Mouse (Mus musculus) thymus, adult 18-20 months (tissue): ENCODE data around the gene Btg2.

ENCODE experiments used
- DNase-seq, 2 experiments: peaks; one replicate each; pipeline ENCODE4 v3.0.0; 2022; ENCODE audit warnings: mixed read lengths in 2 of 2

Gene Btg2

GRCm38 (mm10) chr1:134055666-134056245, 23.2 kb downstream of the Btg2 start:
- DNase-seq: no peak

- DNase-seq: no peak
Measured at GRCm38 (mm10) chr1:134055058-134055457, 23.9 kb downstream of the Btg2 start.

- peak; percentile 65 to 77 for DNase-seq
Measured at GRCm38 (mm10) chr1:134053207-134053606, 25.7 kb downstream of the Btg2 start.

- no peak for DNase-seq
Measured at GRCm38 (mm10) chr1:134049542-134049941, 29.4 kb downstream of the Btg2 start.

- DNase-seq: peak in 1 of 2 experiments; percentile 37
Measured at GRCm38 (mm10) chr1:134048759-134049158, 30.2 kb downstream of the Btg2 start.

- no peak for DNase-seq
Measured at GRCm38 (mm10) chr1:134047431-134047830, 31.5 kb downstream of the Btg2 start.

GRCm38 (mm10) chr1:134046387-134046786, 32.5 kb downstream of the Btg2 start:
- DNase-seq: no peak

GRCm38 (mm10) chr1:134045971-134046370, 32.9 kb downstream of the Btg2 start:
- DNase-seq: peak; percentile 49 to 59

GRCm38 (mm10) chr1:134044805-134045204, 34.1 kb downstream of the Btg2 start:
- DNase-seq: no peak

- DNase-seq: no peak
Measured at GRCm38 (mm10) chr1:134042341-134042740, 36.6 kb downstream of the Btg2 start.

GRCm38 (mm10) chr1:134041900-134042299, 37.0 kb downstream of the Btg2 start:
- DNase-seq: no peak

- DNase-seq: no peak
Measured at GRCm38 (mm10) chr1:134039361-134039760, 39.6 kb downstream of the Btg2 start.

- DNase-seq: no peak
Measured at GRCm38 (mm10) chr1:134038336-134038735, 40.6 kb downstream of the Btg2 start.

GRCm38 (mm10) chr1:134037172-134037571, 41.7 kb downstream of the Btg2 start, which contains the start of gene Fmod:
Gene Fmod (plus strand): TSS chr1:134037254.
- no peak for DNase-seq

- DNase-seq: no peak
Measured at GRCm38 (mm10) chr1:134036492-134036891, 42.4 kb downstream of the Btg2 start.

- DNase-seq: no peak
Measured at GRCm38 (mm10) chr1:134028161-134028846, 50.6 kb downstream of the Btg2 start.

- DNase-seq: no peak
Measured at GRCm38 (mm10) chr1:134026741-134027140, 52.2 kb downstream of the Btg2 start.

- DNase-seq: no peak
Measured at GRCm38 (mm10) chr1:134025975-134026374, 52.9 kb downstream of the Btg2 start.
